Mouse (Mus musculus): ENCODE results near the gene Gaa.

- TF ChIP-seq POLR2A (IDR thresholded peaks at IDR 0.05; ENCODE audit: insufficient read depth, low read depth, low read length) (no peak), CTCF (IDR thresholded peaks at IDR 0.05; ENCODE audit: insufficient read depth, low read depth, low read length) (no peak)
These were observed 42.9 kb downstream of the Gaa start for GRCm38 (mm10) chr11:119310621-119311020.

All from olfactory bulb, adult 2 months (tissue).